Mouse (Mus musculus) stomach, postnatal 0 days (tissue): ENCODE measurements around the gene Fam173a.

Source experiments
- CTCF ChIP-seq: IDR thresholded peaks from 2 replicates; pipeline ENCODE4 v1.5.1; 2016; ENCODE audit warnings: antibody characterized with exemption, low read depth, mild to moderate bottlenecking, moderate library complexity
- EP300 ChIP-seq: optimal IDR thresholded peaks from 2 replicates; pipeline ENCODE3; 2016; ENCODE audit warnings: antibody characterized with exemption

- TF ChIP-seq CTCF (no peak), EP300 (no peak)
Observed at GRCm38 (mm10) chr17:25806507-25806906, 13.8 kb upstream of the Fam173a start.
